Mouse (Mus musculus) C2C12 (cell line): ENCODE data around the gene Npsr1.

Experiments
- CTCF ChIP-seq: IDR thresholded peaks from one replicate; pipeline ENCODE4 v1.5.1; 2011; ENCODE audit not compliant: control insufficient read depth, insufficient read depth, insufficient read length
- FOSL1 ChIP-seq: IDR thresholded peaks from one replicate; pipeline ENCODE4 v1.8.0; 2011; ENCODE audit warnings: mild to moderate bottlenecking, low read length; ENCODE audit not compliant: poor library complexity, insufficient read depth, severe bottlenecking
- MAX ChIP-seq: IDR thresholded peaks from one replicate; pipeline ENCODE4 v1.6.1; 2011; ENCODE audit warnings: mild to moderate bottlenecking, control low read depth
- USF1 ChIP-seq: IDR thresholded peaks from one replicate; pipeline ENCODE4 v1.6.1; 2011; ENCODE audit warnings: low read depth, mild to moderate bottlenecking, control low read depth, moderate library complexity

DNA sequence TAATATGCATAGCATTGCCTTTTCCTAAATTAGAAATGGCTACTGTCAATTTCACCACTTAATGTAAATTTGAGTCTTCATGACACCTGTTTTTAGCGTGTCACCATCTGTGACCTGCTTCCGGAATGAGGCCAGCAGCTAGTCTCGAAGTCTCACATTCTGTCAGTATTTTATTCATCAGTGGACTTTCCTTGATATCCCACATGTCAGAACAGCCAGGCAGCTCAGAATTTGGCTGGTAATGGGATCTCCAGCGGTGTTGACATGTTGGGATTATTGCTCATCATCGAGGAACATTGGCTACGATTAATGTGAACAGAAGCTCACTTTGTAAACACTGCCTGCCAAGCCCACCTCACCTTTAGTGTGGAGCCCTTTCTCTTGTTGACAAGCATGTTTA, 205.1 kb downstream of the Npsr1 start:
- TF ChIP-seq CTCF (no peak), USF1 (no peak), FOSL1 (no peak), MAX (no peak)
